Mouse (Mus musculus) frontal cortex, postnatal 25 days (tissue): ENCODE measurements around the gene Pcbd2.

Experiments
- DNase-seq, 2 experiments: peaks; one replicate each; pipeline ENCODE4 v3.0.0; 2022; ENCODE audit warnings: low spot score in 2 of 2

Gene Pcbd2

DNA sequence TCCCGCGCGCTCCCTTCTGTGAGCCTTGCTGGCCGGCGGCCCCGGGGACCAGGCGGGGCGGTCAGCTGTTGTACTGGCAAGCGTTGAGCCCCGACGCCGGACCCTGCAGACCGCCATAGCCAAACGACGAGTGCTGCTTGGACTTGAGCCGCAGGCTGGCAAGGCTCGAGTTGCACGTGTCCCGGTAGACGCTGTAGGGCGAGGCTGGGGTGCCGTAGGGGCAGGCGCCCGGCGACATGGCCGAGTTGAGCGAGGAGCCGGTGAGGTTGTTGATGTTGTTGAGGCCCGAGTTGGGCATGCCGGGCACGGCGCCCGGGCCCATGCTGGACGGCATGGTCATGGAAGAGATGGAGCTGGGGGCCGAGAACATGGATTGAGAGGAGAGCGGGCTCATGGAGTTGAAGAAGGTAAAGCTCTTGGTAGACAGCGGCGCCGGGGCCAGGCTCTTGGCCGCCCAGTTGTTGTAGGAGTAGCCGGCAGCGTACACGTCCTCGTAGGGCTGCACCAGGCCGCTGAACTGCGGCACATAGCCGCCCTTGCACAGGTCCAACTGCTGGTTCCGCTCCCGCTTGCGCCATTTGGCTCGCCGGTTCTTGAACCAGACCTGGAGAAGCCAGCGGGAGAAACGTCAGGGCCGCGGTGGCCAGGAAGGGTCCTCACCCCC lies 99.0 kb downstream of the Pcbd2 start:
- no peak for DNase-seq
